Mouse (Mus musculus): Measurements from ENCODE around the gene Znrf1. TPM values are rescaled to one million over a fixed set of nuclear protein-coding genes. Genes with fewer than 3 reads are reported as not detected.

Znrf1 gene
- polyA plus RNA-seq, 1 experiment from 2014 or later, result 106 TPM

GRCm38 (mm10) chr8:111575492-111575891 lies 39.6 kb downstream of the Znrf1 start:
- whole genome bisulfite sequencing, result 88% methylated on average over 4 of the region's 4 CpGs
- no peaks in the 10 kb centered on the region for H3K36me3 ChIP-seq (replicated peaks)
- no peak overlapping the region for H3K4me3 ChIP-seq
- H3K4me2 ChIP-seq, result no peak overlapping the region
- no peak overlapping the region for H3K9ac ChIP-seq
- ATAC-seq (replicated peaks), result no peak
- peaks cover 42% of the 10 kb centered on the region for H3K4me1 ChIP-seq
- no peaks in the 10 kb centered on the region for H3K9me3 ChIP-seq
- no peaks in the 10 kb centered on the region for H3K27me3 ChIP-seq (replicated peaks)
- H3K27ac ChIP-seq, result no peak overlapping the region

- Histone ChIP-seq H3K36me3 (replicated peaks) (no peaks in the 10 kb centered on the region), H3K4me2 (no peak overlapping the region), H3K9ac (no peak overlapping the region), H3K4me3 (no peak overlapping the region), H3K9me3 (no peaks in the 10 kb centered on the region), H3K4me1 (peaks cover 44% of the 10 kb centered on the region), H3K27me3 (replicated peaks) (no peaks in the 10 kb centered on the region), H3K27ac (no peak overlapping the region)
- no peak for ATAC-seq (replicated peaks)
Measured at GRCm38 (mm10) chr8:111576501-111576900, 40.6 kb downstream of the Znrf1 start.

- 0 out of 2 replicates have a peak overlapping the region, but pooled peaks have one; percentile 18 for H3K27ac ChIP-seq
- no peaks in the 10 kb centered on the region for H3K27me3 ChIP-seq (replicated peaks)
- H3K4me2 ChIP-seq, result no peak overlapping the region
- H3K9me3 ChIP-seq, result no peaks in the 10 kb centered on the region
- H3K4me3 ChIP-seq, result no peak overlapping the region
- no peaks in the 10 kb centered on the region for H3K36me3 ChIP-seq (replicated peaks)
- WGBS, result 88% methylated on average over 9 of the region's 9 CpGs
- peaks cover 40% of the 10 kb centered on the region for H3K4me1 ChIP-seq
- H3K9ac ChIP-seq, result no peak overlapping the region
- ATAC-seq (replicated peaks), result no peak
Measured at GRCm38 (mm10) chr8:111577880-111578533, 42.1 kb downstream of the Znrf1 start.

GRCm38 (mm10) chr8:111579318-111579717 lies 43.4 kb downstream of the Znrf1 start:
- H3K4me3 ChIP-seq, result no peak overlapping the region
- WGBS, result 90% methylated on average over 1 of the region's 1 CpGs
- no peaks in the 10 kb centered on the region for H3K36me3 ChIP-seq (replicated peaks)
- H3K27me3 ChIP-seq (replicated peaks), result no peaks in the 10 kb centered on the region
- H3K27ac ChIP-seq, result no peak overlapping the region
- peaks cover 30% of the 10 kb centered on the region for H3K4me1 ChIP-seq
- no peaks in the 10 kb centered on the region for H3K9me3 ChIP-seq
- no peak overlapping the region for H3K9ac ChIP-seq
- H3K4me2 ChIP-seq, result no peak overlapping the region
- no peak for ATAC-seq (replicated peaks)

- H3K9me3 ChIP-seq, result no peaks in the 10 kb centered on the region
- peaks cover 30% of the 10 kb centered on the region for H3K4me1 ChIP-seq
- WGBS, result 93% methylated on average over 3 of the region's 3 CpGs
- H3K9ac ChIP-seq, result no peak overlapping the region
- no peak overlapping the region for H3K4me3 ChIP-seq
- no peaks in the 10 kb centered on the region for H3K27me3 ChIP-seq (replicated peaks)
- H3K4me2 ChIP-seq, result no peak overlapping the region
- ATAC-seq (replicated peaks), result no peak
- no peaks in the 10 kb centered on the region for H3K36me3 ChIP-seq (replicated peaks)
- H3K27ac ChIP-seq, result no peak overlapping the region
Measured at GRCm38 (mm10) chr8:111580306-111580705, 44.4 kb downstream of the Znrf1 start.

- Histone ChIP-seq H3K4me3 (no peak overlapping the region), H3K27ac (peak overlapping the region; percentile 44; the same call in 1 of the 2 replicates), H3K4me2 (no peak overlapping the region), H3K9me3 (no peaks in the 10 kb centered on the region), H3K36me3 (replicated peaks) (no peaks in the 10 kb centered on the region), H3K4me1 (peaks cover 15% of the 10 kb centered on the region), H3K27me3 (replicated peaks) (no peaks in the 10 kb centered on the region), H3K9ac (no peak overlapping the region)
- 34% methylated on average over 3 of the region's 3 CpGs for WGBS
- no peak; the same call in 1 of the 2 replicates for ATAC-seq (replicated peaks)
Measured at GRCm38 (mm10) chr8:111582386-111582785, 46.5 kb downstream of the Znrf1 start.

GRCm38 (mm10) chr8:111584946-111585345 lies 49.0 kb downstream of the Znrf1 start:
- 92% methylated on average over 3 of the region's 3 CpGs for WGBS
- Histone ChIP-seq H3K36me3 (replicated peaks) (no peaks in the 10 kb centered on the region), H3K4me3 (no peak overlapping the region), H3K4me2 (no peak overlapping the region), H3K9me3 (no peaks in the 10 kb centered on the region), H3K4me1 (peaks cover 15% of the 10 kb centered on the region), H3K9ac (no peak overlapping the region), H3K27ac (no peak overlapping the region), H3K27me3 (replicated peaks) (no peaks in the 10 kb centered on the region)
- no peak for ATAC-seq (replicated peaks)

- Histone ChIP-seq H3K36me3 (replicated peaks) (no peaks in the 10 kb centered on the region), H3K4me1 (peaks cover 15% of the 10 kb centered on the region; the same call in 1 of the 2 replicates), H3K27me3 (replicated peaks) (no peaks in the 10 kb centered on the region), H3K9me3 (no peaks in the 10 kb centered on the region), H3K4me2 (no peak overlapping the region), H3K9ac (no peak overlapping the region), H3K27ac (no peak overlapping the region), H3K4me3 (no peak overlapping the region)
- no peak for ATAC-seq (replicated peaks)
- 97% methylated on average over 1 of the region's 1 CpGs for WGBS
Measured at GRCm38 (mm10) chr8:111587545-111588094, 51.7 kb downstream of the Znrf1 start.

- 90% methylated on average over 2 of the region's 2 CpGs for WGBS
- H3K4me1 ChIP-seq, result peaks cover 17% of the 10 kb centered on the region
- no peak for ATAC-seq (replicated peaks)
- no peaks in the 10 kb centered on the region for H3K36me3 ChIP-seq (replicated peaks)
- no peak overlapping the region for H3K4me3 ChIP-seq
- H3K9ac ChIP-seq, result no peak overlapping the region
- no peak overlapping the region for H3K27ac ChIP-seq
- H3K9me3 ChIP-seq, result no peaks in the 10 kb centered on the region
- H3K27me3 ChIP-seq (replicated peaks), result no peaks in the 10 kb centered on the region
- no peak overlapping the region for H3K4me2 ChIP-seq
Measured at GRCm38 (mm10) chr8:111588336-111588735, 52.4 kb downstream of the Znrf1 start.

- Histone ChIP-seq H3K9ac (no peak overlapping the region), H3K4me3 (no peak overlapping the region), H3K27ac (no peak overlapping the region), H3K4me2 (no peak overlapping the region), H3K36me3 (replicated peaks) (no peaks in the 10 kb centered on the region), H3K9me3 (no peaks in the 10 kb centered on the region), H3K4me1 (peaks cover 30% of the 10 kb centered on the region), H3K27me3 (replicated peaks) (no peaks in the 10 kb centered on the region)
- WGBS, result 78% methylated on average over 3 of the region's 3 CpGs
- ATAC-seq (replicated peaks), result no peak
Measured at GRCm38 (mm10) chr8:111590214-111590613, 54.3 kb downstream of the Znrf1 start.

- no peaks in the 10 kb centered on the region for H3K36me3 ChIP-seq (replicated peaks)
- peaks cover 39% of the 10 kb centered on the region for H3K4me1 ChIP-seq
- H3K9me3 ChIP-seq, result no peaks in the 10 kb centered on the region
- ATAC-seq (replicated peaks), result no peak
- no peaks in the 10 kb centered on the region for H3K27me3 ChIP-seq (replicated peaks)
- no peak overlapping the region for H3K4me2 ChIP-seq
- no peak overlapping the region for H3K4me3 ChIP-seq
- no peak overlapping the region for H3K9ac ChIP-seq
- H3K27ac ChIP-seq, result no peak overlapping the region
Measured at GRCm38 (mm10) chr8:111591176-111591575, 55.3 kb downstream of the Znrf1 start.

- 63% methylated on average over 7 of the region's 7 CpGs for WGBS
- H3K27me3 ChIP-seq (replicated peaks), result no peaks in the 10 kb centered on the region
- ATAC-seq (replicated peaks), result no peak
- no peaks in the 10 kb centered on the region for H3K9me3 ChIP-seq
- no peaks in the 10 kb centered on the region for H3K36me3 ChIP-seq (replicated peaks)
- no peak overlapping the region for H3K9ac ChIP-seq
- H3K4me1 ChIP-seq, result peaks cover 49% of the 10 kb centered on the region
- no peak overlapping the region for H3K4me3 ChIP-seq
- H3K27ac ChIP-seq, result no peak overlapping the region
- H3K4me2 ChIP-seq, result no peak overlapping the region
Measured at GRCm38 (mm10) chr8:111592390-111592910, 56.6 kb downstream of the Znrf1 start.
